Mouse (Mus musculus) kidney, adult 11 months (tissue): ENCODE measurements at regions not wholly inside any gene's neighbourhood (a gene's known extent, or its start where the extent isn't known, plus 50 kb on each side); places are given as distances from the start of the nearest gene placed in this dataset.
"Not testable (repeated sequence)": the region's sequence is repeated elsewhere in the genome, so short reads cannot be mapped to it uniquely, and the experiment has no call there.

ENCODE experiments used
- DNase-seq: peaks from one replicate; pipeline ENCODE4 v3.0.0; 2022

DNA sequence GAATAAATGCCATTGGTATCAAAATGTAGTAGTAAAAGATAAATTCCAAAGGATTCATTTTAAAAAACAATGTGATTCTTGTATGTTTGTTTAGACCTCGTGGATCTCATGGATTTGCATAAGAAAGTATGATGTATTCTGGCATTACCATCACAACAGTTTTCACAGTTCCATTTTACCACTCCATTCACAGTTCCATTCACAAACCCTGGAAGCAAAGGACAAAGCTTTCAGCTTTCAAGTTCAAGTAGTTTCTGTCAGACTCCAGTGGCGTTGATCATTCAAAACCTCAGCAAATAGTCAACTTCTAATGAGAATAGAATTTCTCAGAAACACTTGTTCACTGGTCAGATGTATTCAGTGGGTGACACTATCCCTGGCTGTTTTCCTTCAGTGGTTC is 1157.9 kb upstream of the Cntn5 start:
- DNase-seq: no peak

DNA sequence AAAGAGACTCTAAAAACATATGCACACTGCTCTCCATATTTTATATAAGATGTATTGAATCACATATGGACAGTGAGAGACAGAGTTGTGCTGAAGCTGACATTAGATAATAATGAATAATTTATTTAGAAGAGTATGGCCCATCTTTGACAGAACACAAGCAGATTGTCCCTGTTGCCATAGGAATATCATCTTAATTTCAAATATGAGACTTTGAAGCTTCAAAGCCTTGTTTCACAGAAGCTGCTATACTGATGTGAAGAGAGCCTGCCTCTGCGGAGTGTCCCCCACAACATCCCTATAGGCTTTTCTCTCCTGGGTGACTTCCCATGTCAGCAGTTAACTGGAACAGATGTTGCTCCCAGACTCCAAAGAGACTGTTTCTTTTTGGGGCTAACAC is 1147.9 kb upstream of the Cntn5 start:
- DNase-seq: no peak

DNA sequence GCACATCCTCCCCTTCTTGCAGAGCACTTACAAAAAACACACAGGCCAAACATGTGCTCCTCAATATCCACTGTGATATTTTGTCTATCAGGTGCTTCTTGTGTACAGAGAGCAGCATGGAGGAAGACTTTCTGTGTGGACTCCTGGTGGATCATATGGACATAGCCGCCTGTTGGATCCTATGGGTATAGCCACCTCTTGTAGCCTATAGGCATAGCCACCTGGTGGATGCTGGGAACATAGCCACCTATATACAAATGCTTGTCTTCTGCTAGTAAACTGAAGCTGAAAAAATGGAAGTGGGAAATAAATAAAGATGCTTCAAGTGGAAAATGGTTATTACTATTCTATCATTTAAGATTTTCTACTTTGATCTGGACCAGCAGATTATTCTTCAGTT is 1111.4 kb upstream of the Cntn5 start:
- DNase-seq: no peak

DNA sequence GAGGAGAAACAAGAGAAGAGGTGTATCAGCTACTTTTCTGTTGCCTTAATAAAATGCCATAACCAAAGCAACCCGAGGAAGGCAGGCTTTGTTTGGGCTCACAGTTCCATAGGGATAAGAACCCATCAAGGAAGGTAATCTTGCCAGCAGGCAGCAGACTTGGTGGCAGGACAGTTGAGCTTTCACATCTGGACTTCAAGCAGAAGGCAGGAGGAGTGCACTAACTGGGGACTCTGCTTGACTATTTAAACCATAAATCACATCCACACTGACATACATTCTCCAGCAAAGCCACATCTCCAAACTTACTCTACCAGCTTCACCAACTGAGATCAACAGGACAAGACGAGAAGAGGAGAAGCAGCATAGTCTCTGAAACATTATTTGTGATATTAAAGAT is 1094.0 kb upstream of the Cntn5 start:
- no peak for DNase-seq

DNA sequence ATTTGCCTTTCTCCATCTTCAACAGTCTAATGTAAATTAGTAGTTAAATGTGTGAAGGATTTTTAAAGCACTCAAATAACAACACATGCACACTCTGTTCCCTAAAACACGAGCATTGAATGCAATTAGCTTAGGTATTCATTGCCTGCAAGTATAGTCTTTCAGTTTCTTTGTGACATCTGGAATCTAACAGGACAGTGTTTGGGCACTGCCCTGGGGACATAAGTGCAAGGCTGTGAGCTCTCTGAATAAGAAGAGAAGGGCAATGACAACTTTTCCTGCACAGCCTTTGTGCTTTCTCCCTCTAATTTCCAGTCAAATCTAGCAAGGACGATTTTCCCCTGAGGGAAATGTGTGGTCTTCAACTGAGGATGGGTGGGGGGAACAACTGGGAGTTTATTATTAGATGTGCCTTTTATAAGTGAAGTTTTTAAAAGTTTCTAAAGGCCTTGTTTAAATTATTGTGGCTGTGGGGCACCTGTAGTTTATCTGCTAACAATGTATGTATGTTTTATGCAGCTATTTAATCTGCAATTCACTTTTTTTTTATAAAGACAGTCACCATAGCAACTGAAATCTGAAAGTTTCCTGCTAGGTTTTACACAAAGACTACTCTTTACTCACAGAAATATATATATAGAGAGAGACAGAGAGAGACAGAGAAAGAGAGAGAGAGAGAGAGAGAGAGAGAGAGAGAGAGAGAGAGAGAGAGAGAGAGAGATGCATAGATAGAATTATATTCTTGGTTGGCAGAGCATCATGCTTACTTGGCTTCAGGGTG is 1077.7 kb upstream of the Cntn5 start:
- no peak for DNase-seq

DNA sequence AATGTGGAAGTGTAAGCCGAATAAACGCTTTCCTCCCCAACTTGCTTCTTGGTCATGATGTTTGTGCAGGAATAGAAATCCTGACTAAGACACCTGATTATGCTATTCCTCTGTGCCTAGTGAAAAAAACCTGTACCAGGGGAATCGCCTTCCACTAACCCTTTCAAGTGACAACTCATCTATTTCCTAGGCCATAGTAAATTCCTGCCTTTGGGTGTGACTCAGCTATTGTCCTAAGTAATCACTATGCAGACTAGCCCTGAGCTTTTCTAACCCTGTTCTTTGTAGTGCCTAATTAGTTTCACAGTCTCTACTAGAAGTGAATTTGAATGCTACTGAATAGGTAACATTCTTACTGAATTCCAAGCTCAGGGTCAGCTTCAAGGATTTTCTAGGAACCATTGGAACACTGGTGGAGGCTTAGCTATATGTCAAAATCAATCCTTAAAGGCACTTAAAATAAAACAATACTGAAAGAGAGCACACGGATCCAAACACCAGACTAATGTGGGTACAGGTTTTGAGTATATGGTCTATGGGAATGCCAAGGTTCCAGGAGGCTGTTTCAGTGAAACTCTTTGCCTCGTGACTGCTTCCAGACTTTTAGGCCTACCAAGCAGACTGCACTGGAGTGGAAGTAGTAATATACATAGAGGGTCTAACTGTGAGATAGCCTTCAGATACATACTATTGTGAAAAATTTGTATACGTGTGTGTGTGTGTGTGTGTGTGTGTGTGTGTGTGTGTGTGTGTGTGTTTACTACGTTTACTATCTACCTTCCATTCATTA is 1036.3 kb upstream of the Cntn5 start:
- DNase-seq: not testable (repeated sequence)

DNA sequence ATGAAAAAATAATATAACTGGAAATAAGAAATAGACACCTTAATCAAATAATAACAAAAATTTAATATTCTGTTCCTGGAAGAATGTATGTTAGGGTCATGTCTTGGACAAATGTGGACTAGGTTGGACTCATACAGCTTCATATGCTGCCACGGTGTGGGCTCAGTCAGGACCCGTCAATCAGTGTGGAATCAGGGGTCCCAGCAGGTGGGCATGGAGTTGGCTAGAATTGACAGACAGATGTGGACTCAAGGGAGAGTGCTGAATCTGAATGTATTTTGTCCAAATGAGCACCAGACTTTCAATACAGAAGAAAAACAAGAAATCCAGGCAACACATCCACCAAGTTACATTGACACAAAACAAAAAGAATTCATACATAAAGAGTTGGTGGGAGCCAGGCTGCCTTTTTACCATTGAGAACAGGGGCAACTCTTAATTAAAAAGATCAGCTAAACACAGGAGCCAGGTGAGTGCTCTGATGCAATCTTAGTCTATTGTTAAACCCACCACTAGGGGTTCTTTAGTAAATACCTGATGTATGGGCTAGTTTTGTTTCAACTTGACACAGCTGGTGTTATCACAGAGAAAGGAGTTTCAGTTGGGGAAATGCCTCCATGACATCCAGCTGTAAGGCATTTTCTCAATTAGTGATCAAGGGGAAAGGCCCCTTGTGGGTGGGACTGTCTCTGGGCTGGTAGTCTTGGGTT is 1035.4 kb upstream of the Cntn5 start:
- no peak for DNase-seq

DNA sequence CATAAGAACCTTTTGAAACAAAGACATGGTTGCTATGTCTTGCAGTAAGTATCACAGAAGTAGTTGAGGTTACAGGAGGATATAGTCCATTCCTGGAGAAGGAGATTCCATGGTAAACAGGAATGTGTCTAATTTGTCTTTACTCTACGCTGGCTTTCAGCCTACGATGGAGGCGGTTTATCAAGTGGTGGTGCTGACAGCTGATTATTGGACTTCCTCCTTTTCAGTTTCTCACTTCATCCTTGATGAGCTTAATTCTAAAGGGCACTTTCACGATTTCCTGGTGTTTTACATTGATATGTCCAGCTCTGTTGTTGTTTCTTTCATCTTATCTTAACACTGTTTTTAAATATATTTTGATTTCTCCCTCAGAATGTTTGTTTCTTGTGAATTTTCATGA is 1020.9 kb upstream of the Cntn5 start:
- DNase-seq: no peak

DNA sequence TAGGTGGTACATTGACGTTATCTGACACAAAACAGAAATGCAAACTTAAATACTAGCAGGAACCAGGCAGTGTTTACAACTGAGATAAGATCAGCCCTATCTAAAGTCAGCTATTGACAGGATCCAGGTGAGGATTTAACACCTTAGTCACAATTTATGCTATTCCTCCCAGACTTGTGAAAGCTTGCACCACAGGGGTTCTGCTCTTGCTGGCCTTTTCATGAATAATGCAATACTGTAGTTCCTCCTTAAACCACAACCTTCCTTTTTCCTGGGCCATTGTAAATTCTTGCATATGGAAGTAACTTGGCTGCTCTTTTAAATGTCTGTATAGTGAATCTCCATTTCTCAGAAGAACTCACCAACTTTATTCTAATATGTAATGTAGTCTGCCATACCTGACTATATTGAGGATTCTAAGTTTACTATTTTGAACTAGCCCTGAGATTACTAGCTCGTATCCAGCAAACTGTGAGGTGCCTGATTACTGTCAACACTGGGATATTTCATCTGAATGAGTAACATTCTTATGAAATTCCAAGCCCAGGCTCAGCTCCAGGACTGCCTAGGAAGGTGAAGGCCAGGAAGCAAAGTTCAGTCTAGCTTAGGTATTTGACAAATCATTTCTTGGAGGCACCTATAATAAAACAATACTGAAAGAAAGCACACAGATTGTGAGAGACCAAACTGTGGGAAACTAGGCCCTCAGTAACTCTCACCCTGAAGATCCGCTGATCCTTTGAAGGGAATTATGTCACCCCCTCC is 1019.2 kb upstream of the Cntn5 start:
- DNase-seq: peak; percentile 24

DNA sequence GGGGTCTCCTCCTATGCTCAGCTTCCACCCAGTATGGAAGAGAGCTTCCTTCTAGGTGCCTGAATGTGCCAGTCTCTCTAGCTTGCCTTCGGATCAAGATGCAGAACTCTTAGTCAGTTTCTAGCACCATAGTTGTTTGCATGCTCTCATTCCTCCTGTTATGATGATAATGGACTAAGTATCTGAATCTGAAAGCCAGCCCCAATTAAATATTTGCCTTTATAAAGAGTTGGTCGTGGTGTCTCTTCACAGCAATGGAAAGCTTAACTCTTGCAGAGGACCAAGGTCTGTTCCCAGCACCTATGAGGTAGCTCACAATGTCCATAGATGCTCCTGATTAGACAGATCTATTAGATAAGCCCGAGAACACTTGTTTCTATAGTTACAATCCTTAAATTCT is 1015.7 kb upstream of the Cntn5 start:
- no peak for DNase-seq

DNA sequence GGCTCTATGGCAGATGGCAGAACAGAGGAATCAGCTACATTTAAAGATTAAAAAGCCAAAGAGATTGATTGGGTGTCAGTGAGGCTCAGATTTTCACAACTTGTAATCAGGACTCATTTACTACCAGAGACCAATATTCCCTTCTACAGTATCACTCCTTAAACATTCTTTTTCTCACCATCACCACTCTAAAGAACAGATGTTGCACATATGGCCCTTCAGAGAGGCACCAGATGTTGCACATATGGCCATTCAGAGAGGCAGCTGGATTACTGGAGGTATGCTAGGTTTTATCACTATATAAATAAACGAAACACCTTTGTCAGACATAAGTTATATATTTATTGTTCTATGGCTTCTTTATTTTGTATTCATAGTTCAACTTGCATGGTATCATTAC is 993.7 kb upstream of the Cntn5 start:
- DNase-seq: no peak

DNA sequence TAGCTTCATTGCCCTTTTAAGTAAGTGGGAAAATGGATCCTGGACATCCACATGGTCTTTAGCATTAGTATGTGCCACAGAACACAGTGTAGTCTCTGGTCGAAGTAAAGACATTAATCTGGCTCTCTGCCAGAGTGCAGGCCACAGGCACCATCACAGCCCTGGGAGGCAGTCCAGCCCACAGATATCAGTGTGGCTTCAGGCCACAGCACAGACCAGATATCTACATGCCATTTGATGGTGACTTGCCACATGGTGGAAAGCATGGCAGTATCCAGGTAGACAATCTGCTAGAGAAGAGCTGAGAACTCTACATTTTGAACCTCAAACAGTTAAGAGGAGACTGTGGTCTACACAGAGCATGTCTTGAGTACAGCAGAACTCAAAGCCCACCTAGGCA is 981.2 kb upstream of the Cntn5 start:
- no peak for DNase-seq

DNA sequence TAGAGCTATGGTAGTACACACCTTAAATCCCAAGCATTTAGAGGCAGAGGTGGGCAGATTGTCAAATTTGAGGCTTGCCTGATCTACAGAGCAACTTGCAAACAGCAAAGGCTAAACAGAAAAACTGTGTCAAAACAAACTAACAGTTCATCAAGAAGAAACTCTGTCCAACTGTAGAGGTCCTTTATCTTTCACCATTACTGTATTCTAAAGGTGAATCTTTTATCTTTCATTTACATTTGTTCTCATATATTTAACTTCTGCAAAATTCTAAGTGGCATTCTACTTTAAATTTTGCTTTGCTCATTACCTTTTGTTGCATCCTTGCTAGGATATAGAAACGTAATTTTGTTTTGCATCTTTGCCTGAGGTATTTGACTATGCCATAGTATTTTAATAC is 967.5 kb upstream of the Cntn5 start:
- no peak for DNase-seq

DNA sequence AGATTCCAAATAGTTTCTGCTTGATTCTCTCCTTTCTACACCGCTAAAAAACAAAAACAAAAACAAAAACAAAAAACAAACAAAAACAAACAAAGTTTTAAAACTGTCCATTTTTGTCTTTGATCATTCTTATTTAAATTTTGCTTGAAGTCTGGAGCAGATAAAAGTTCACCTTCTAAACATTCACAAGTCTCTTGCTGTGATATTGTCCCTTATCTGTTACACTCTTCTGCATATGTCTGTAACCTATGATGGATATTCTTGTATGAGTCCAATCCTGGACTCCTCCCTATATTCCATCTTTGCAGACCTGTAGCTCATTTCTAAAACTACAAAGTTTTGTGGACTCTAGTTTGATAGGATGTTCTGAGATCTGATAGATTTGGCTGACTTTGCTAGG is 966.9 kb upstream of the Cntn5 start:
- DNase-seq: no peak

DNA sequence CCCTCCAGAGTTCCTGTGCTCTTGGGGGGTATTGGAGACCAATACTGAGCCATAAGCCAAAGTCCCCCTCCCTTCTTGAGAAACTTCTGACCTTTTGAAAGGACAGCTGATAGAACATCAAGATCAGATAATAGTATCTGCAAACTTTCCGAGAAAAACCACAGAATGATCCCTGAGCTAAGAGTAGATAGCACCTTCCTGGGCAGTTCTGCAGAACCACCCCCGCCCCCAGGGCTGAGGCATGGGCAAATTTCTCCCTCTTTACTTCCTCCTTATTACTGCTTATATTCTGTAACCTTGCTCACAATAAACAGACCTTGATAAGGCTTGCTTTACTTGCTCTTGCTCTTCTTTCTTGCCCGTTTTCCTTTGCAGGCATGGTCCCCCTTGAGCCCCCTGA is 944.1 kb upstream of the Cntn5 start:
- DNase-seq: not testable (repeated sequence)
